Mouse (Mus musculus) lung, postnatal 0 days (tissue): ENCODE data around the gene Cxcl3. TPM values are rescaled to one million over a fixed set of nuclear protein-coding genes. Genes with fewer than 3 reads are reported as not detected.

Experiments used
- ATAC-seq: fragments of 200-750 bp; cut with Nextera tagmentation; 2 replicates; pipeline ENCODE4 v1.8.0; 2017; ENCODE audit warnings: moderate library complexity
- DNase-seq: peaks from one replicate; pipeline ENCODE4 v3.0.0-alpha.2; 2016; ENCODE audit warnings: low spot score
- H3K27ac ChIP-seq: fragments of 300-500 bp; sonication (generic); 2 replicates; pipeline ENCODE4 v1.5.1; 2014; ENCODE audit warnings: antibody characterized with exemption, mild to moderate bottlenecking, low read length, mixed read lengths
- H3K27me3 ChIP-seq: fragments of 300-500 bp; sonication (generic); replicated peaks from 2 replicates; pipeline ENCODE4 v1.6.1; 2014; ENCODE audit warnings: low read length, mixed read lengths; ENCODE audit not compliant: insufficient read depth
- H3K36me3 ChIP-seq: fragments of 300-500 bp; sonication (generic); 2 replicates; pipeline ENCODE4 v1.6.1; 2014; ENCODE audit warnings: low read length, mixed read lengths; ENCODE audit not compliant: insufficient read depth
- H3K4me1 ChIP-seq: fragments of 300-500 bp; sonication (generic); 2 replicates; pipeline ENCODE4 v1.6.1; 2014; ENCODE audit warnings: antibody characterized with exemption, low read depth, low read length, mixed read lengths; ENCODE audit not compliant: insufficient read depth
- H3K4me2 ChIP-seq: fragments of 300-500 bp; sonication (generic); replicated peaks from 2 replicates; pipeline ENCODE4 v1.6.1; 2014; ENCODE audit warnings: low read depth, mild to moderate bottlenecking, low read length, moderate library complexity, mixed read lengths
- H3K4me3 ChIP-seq: fragments of 300-500 bp; sonication (generic); 2 replicates; pipeline ENCODE4 v1.5.1; 2014; ENCODE audit warnings: low read depth, low read length
- H3K9ac ChIP-seq: fragments of 300-500 bp; sonication (generic); replicated peaks from 2 replicates; pipeline ENCODE4 v1.6.1; 2014; ENCODE audit warnings: low read depth, mild to moderate bottlenecking
- H3K9me3 ChIP-seq: fragments of 300-500 bp; sonication (generic); 2 replicates; pipeline ENCODE4 v1.6.1; 2016; ENCODE audit warnings: low read length, mixed read lengths
- CTCF ChIP-seq: IDR thresholded peaks from 2 replicates; pipeline ENCODE4 v1.5.1; 2016; ENCODE audit warnings: antibody characterized with exemption, mild to moderate bottlenecking
- EP300 ChIP-seq: IDR thresholded peaks from 2 replicates; pipeline ENCODE4 v1.6.1; 2016; ENCODE audit warnings: antibody characterized with exemption, mild to moderate bottlenecking, control low read depth
- WGBS: fragments of 180-500 bp; shearing (Covaris S2); extraction: QIAGEN DNeasy Blood & Tissue Kit; methylation state at CpG from one replicate; pipeline ENCODE4 v1.1.7; 2014; 5-methylcytosine and 5-hydroxymethylcytosine counted together
- polyA plus RNA-seq: library from polyadenylated mRNA; unstranded; fragments of >200 nt; fragmentation: Nextera tagmentation; extraction: Ambion mirVana; gene quantifications from 2 replicates; pipeline ENCODE4 v1.2.1, GENCODE M21; 2015

Cxcl3 gene
- polyA plus RNA-seq, 1 experiment from 2014 or later, result 0.42 TPM

- H3K9ac ChIP-seq, result no peak overlapping the region
- no peak overlapping the region for H3K4me2 ChIP-seq
- H3K4me3 ChIP-seq, result no peak overlapping the region
- H3K36me3 ChIP-seq, result no peaks in the 10 kb centered on the region
- no peaks in the 10 kb centered on the region for H3K27me3 ChIP-seq
- H3K4me1 ChIP-seq, result no peaks in the 10 kb centered on the region
- H3K27ac ChIP-seq, result no peak overlapping the region
- ATAC-seq (no peak), DNase-seq (no peak)
- no peak for TF ChIP-seq CTCF
- no peak for TF ChIP-seq EP300
- no peaks in the 10 kb centered on the region for H3K9me3 ChIP-seq
- 73% methylated on average over 3 of the region's 3 CpGs for WGBS
Measured at GRCm38 (mm10) chr5:90771369-90771768, 14.5 kb upstream of the Cxcl3 start.

DNA sequence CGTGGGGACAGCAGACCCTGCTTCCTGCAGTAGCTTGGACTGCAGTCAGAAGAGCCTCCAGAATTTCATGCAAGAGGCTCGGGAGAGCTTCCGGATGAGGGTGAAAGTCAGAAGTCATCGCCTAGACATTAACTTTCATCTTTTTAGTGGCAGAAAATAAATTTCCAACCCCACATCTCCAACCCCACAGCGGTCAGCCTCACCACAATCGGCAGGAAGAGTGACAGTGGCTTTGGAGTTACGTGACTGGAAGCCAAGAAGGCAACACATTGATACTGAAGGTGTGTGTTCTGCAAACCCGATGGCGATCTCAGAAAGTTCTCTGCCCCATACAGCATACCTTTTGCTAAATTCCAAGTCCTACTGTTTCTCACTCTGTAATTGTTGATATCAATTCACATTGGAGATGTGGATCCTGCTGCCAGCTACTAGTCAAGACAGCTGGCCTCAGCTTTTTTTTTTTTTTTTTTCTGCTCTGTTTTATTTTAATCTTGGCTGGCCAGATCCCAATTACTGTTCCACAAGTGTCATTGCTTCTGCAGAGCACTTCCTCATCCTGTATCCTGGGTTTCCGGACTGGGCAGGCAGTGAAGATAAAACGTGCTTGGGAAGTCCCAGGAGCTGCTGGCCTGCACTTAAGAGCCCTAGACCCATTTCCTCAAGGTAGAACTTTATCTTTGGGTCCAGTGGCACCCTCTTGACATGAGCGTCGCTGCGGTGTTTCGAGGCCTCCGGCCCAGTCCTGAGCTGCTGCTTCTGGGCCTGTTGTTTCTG lies 13.8 kb upstream of the Cxcl3 start, which contains the start of gene Pf4:
TSS of gene Pf4 (plus strand) at position 556 of the 774 bp plus-strand sequence.
- WGBS, result 43% methylated on average over 16 of the region's 16 CpGs
- TF ChIP-seq CTCF (no peak), EP300 (no peak)
- Histone ChIP-seq H3K4me3 (no peak within 1 kb of the TSS), H3K27me3 (no peaks in the 10 kb centered on the region), H3K36me3 (no peaks in the 10 kb centered on the region), H3K9me3 (no peaks in the 10 kb centered on the region), H3K4me2 (no peak within 1 kb of the TSS), H3K9ac (no peak within 1 kb of the TSS), H3K4me1 (no peaks in the 10 kb centered on the region), H3K27ac (no peak within 1 kb of the TSS)
- peak; percentile 53 for ATAC-seq
- DNase-seq, result peak; percentile 57

DNA sequence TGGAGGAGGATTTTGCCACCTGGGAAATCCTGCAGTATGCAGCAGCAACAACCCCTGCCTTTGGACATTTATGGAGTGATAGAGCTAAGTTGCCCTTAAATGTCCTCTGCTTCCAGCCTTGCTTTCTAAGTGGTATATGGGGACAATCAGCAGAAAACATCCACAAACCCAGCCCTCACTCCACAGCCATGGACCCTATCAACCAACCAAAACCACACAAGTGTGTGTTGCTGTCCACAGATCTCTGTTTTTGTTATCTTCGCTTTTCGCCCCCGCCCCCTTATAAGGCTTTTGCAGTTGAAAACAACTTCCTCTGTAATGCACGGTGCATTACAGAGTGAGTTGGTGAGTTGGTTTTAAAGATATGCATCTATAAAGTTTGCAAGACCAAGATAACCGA lies 10.3 kb upstream of the Cxcl3 start:
- ATAC-seq (no peak), DNase-seq (no peak)
- Histone ChIP-seq H3K36me3 (no peaks in the 10 kb centered on the region), H3K4me2 (no peak overlapping the region), H3K27me3 (no peaks in the 10 kb centered on the region), H3K4me3 (no peak overlapping the region), H3K27ac (no peak overlapping the region), H3K9me3 (no peaks in the 10 kb centered on the region), H3K4me1 (no peaks in the 10 kb centered on the region), H3K9ac (no peak overlapping the region)
- 82% methylated on average over 5 of the region's 5 CpGs for WGBS
- no peak for TF ChIP-seq EP300
- TF ChIP-seq CTCF, result no peak

GRCm38 (mm10) chr5:90777621-90778020 lies 8.3 kb upstream of the Cxcl3 start:
- no peaks in the 10 kb centered on the region for H3K9me3 ChIP-seq
- no peak overlapping the region for H3K9ac ChIP-seq
- no peak overlapping the region for H3K27ac ChIP-seq
- H3K4me2 ChIP-seq, result no peak overlapping the region
- no peak overlapping the region for H3K4me3 ChIP-seq
- no peak for ATAC-seq
- H3K36me3 ChIP-seq, result no peaks in the 10 kb centered on the region
- TF ChIP-seq CTCF, result no peak
- TF ChIP-seq EP300, result no peak
- no peaks in the 10 kb centered on the region for H3K4me1 ChIP-seq
- DNase-seq, result no peak
- 79% methylated on average over 10 of the region's 10 CpGs for WGBS
- H3K27me3 ChIP-seq, result no peaks in the 10 kb centered on the region

DNA sequence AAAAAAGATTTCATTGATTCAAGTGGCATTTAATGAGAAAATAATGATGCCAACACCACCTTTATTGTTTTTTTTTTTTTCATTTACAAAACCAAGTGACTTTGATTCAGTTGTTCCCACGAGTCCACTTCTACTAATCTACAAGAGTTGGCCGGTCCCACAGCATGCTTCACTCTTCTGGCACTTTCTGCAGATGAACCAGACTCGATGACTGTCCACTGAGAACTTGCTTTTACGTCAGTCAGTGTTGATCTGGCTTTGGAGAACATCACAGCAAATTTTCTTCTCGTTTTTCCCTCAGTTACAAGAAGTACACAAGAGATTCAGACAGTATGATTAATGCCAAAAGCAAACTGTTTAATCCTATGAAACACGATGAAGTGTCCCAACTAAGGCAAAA lies 7.0 kb upstream of the Cxcl3 start:
- no peak overlapping the region for H3K9ac ChIP-seq
- no peak overlapping the region for H3K27ac ChIP-seq
- no peaks in the 10 kb centered on the region for H3K4me1 ChIP-seq
- TF ChIP-seq EP300 (no peak), CTCF (no peak)
- H3K9me3 ChIP-seq, result no peaks in the 10 kb centered on the region
- 63% methylated on average over 6 of the region's 6 CpGs for WGBS
- no peak overlapping the region for H3K4me2 ChIP-seq
- no peak for DNase-seq
- H3K27me3 ChIP-seq, result no peaks in the 10 kb centered on the region
- no peak overlapping the region for H3K4me3 ChIP-seq
- no peaks in the 10 kb centered on the region for H3K36me3 ChIP-seq
- no peak for ATAC-seq

GRCm38 (mm10) chr5:90783697-90784096 lies 2.2 kb upstream of the Cxcl3 start:
- Histone ChIP-seq H3K36me3 (no peaks in the 10 kb centered on the region), H3K9ac (no peak overlapping the region), H3K27ac (no peak overlapping the region), H3K27me3 (no peaks in the 10 kb centered on the region), H3K4me1 (peaks cover 3% of the 10 kb centered on the region; the same call in 1 of the 2 replicates), H3K4me3 (no peak overlapping the region), H3K4me2 (no peak overlapping the region), H3K9me3 (no peaks in the 10 kb centered on the region)
- ATAC-seq (no peak), DNase-seq (no peak)
- 74% methylated on average over 3 of the region's 3 CpGs for WGBS
- TF ChIP-seq CTCF (no peak), EP300 (no peak)
